Mouse (Mus musculus) brain, embryonic 14.5 days (tissue): Measurements from ENCODE around the gene Duxf3. TPM values are rescaled to one million over a fixed set of nuclear protein-coding genes. Genes with fewer than 3 reads are reported as not detected.

ENCODE experiments used
- DNase-seq: peaks from one replicate; pipeline ENCODE4 v3.0.0-alpha.2; 2011; ENCODE audit warnings: low read depth
- CTCF ChIP-seq: fragments of 200-500 bp; IDR thresholded peaks from 2 replicates; pipeline ENCODE4 v1.5.1; 2012; ENCODE audit warnings: inconsistent platforms, mild to moderate bottlenecking, moderate library complexity, borderline replicate concordance; ENCODE audit not compliant: insufficient read depth, insufficient read length; ENCODE audit errors: extremely low read depth
- POLR2A ChIP-seq: fragments of 200-500 bp; IDR thresholded peaks from 2 replicates; pipeline ENCODE4 v1.6.1; 2012; ENCODE audit warnings: mild to moderate bottlenecking, inconsistent platforms, borderline replicate concordance; ENCODE audit not compliant: poor library complexity, insufficient read depth, insufficient read length, severe bottlenecking; ENCODE audit errors: extremely low read depth
- polyA plus RNA-seq: library from polyadenylated mRNA; depleted of rRNA; stranded (reverse); fragments of >200 nt; gene quantifications from 2 replicates; pipeline ENCODE4 v1.2.3, GENCODE M21; 2012; rRNA removed

Gene Duxf3
- polyA plus RNA-seq, 1 experiment, result not detected

- DNase-seq, result no peak
- TF ChIP-seq CTCF (no peak), POLR2A (no peak)
These were observed 25.7 kb downstream of the Duxf3 start for GRCm38 (mm10) chr10:58206639-58207404.

- no peak for DNase-seq
- no peak for TF ChIP-seq POLR2A
- no peak for TF ChIP-seq CTCF
These were observed 26.5 kb downstream of the Duxf3 start for GRCm38 (mm10) chr10:58205986-58206385.

Other genes starting within 250 kb of the Duxf3 start
- gene AW822073, start 7.7 kb downstream of the Duxf3 start, polyA plus RNA-seq, result not detected in 2 replicates
- not detected in 2 replicates for gene Gm4981, start 4.0 kb upstream of the Duxf3 start, polyA plus RNA-seq
- gene Gcc2, start 22.8 kb upstream of the Duxf3 start, polyA plus RNA-seq, result 37.9 and 45.7 TPM in 2 replicates
- gene Lims1, start 90.8 kb upstream of the Duxf3 start, polyA plus RNA-seq, result 22.7 and 25.1 TPM in 2 replicates
- 9.8 and 15.7 TPM in 2 replicates for gene Ranbp2, start 214.2 kb upstream of the Duxf3 start, polyA plus RNA-seq